Comparison of ENCODE assay signal across 8 mouse cellular contexts in genomic region chr2:66440711-66441110, GRCm38 (mm10). TPM values are rescaled to one million over a fixed set of nuclear protein-coding genes. Genes with fewer than 3 reads are reported as not detected.
DNase-seq lines count a peak whose midpoint lies in the region; ATAC-seq and TF ChIP-seq lines count a peak whose summit lies in the region.

Gene Scn1a, minus strand, starts transcription at chr2:66440840.

- intact Hi-C loops in left cerebral cortex, postnatal 14 days (cut with DNase I): no loop called here

- ATAC-seq in frontal cortex, adult (ENCODE audit: low TSS enrichment): peak; percentile 82

- no peaks in the 10 kb centered on the region for H3K4me1 ChIP-seq in cerebellum, adult 2 months (ENCODE audit: control insufficient read depth, insufficient read depth, low read length)

- no peak for DNase-seq in frontal cortex, postnatal 10 days (ENCODE audit: low spot score in 2 of 2)
- peak; percentile 75 to 79 for DNase-seq in cerebellum, adult 2 months
- DNase-seq in frontal cortex, postnatal 36 days (ENCODE audit: low spot score in 2 of 2): peak; percentile 27 to 55
- DNase-seq in left cerebral cortex, postnatal 14 days (ENCODE audit: low spot score in 2 of 2): peak; percentile 21 to 45
- peak; percentile 40 for DNase-seq in retina, postnatal 1 day
- no peak for DNase-seq in gastrocnemius, adult 18-20 months (ENCODE audit: low spot score)
- no peak for DNase-seq in gastrocnemius, postnatal 25 days

- peak; percentile 54; the same call in 1 of the 2 replicates for TF ChIP-seq POLR2A in cerebellum, adult 2 months (IDR thresholded peaks at IDR 0.05; ENCODE audit: borderline replicate concordance, insufficient read depth, low read length)

- peak within 1 kb of the TSS; percentile 83 for H3K27ac ChIP-seq in cerebellum, adult 2 months (ENCODE audit: insufficient read depth, low read length)

- no peaks in the 10 kb centered on the region for H3K27me3 ChIP-seq in cerebellum, adult 2 months (ENCODE audit: control insufficient read depth, insufficient read depth, low read length)

- H3K4me3 ChIP-seq in cerebellum, adult 2 months (replicated peaks; ENCODE audit: insufficient read depth, low read depth, low read length): peak within 1 kb of the TSS; percentile 68

- 8% methylated on average over 7 of the region's 7 CpGs for WGBS in cerebellum, adult 2 months

- no peak for TF ChIP-seq CTCF in cerebellum, adult 2 months (IDR thresholded peaks at IDR 0.05; ENCODE audit: borderline replicate concordance, insufficient read depth, low read depth, low read length)

RNA-seq across cellular contexts. Expression of gene Scn1a, which starts in this region (rescaled TPM):
- polyA plus RNA-seq in cerebellum, adult 2 months (2012; rRNA removed): 92.9 and 97.9 TPM in 2 replicates
- total RNA-seq in left cerebral cortex, postnatal 14 days (2021): 10 to 100 TPM; 82.5 to 89.0 TPM
- total RNA-seq in gastrocnemius, adult 18-20 months (2021): under 1 TPM in 1 of 2 experiments, not detected in 1; 0.09 TPM
- under 1 TPM in 1 of 2 experiments, not detected in 1; 0.03 TPM for total RNA-seq in gastrocnemius, postnatal 25 days (2021)

Comparison
In these comparisons a context has a peak if more than half of its experiments do, and no peak if none do; other contexts are left out.
1. RNA of gene Scn1a (total RNA-seq): 82.5 to 89.0 TPM in left cerebral cortex, postnatal 14 days; 0.09 TPM in gastrocnemius, adult 18-20 months and 0.03 TPM in gastrocnemius, postnatal 25 days; every median in the first group is over 10 times any median in the second.
2. DNase-seq: peak in cerebellum, adult 2 months (2 of 2), frontal cortex, postnatal 36 days (2 of 2), left cerebral cortex, postnatal 14 days (2 of 2) and retina, postnatal 1 day (single experiment); none in frontal cortex, postnatal 10 days (0 of 2), gastrocnemius, adult 18-20 months (single experiment) and gastrocnemius, postnatal 25 days (single experiment).